Mouse (Mus musculus) embryonic facial prominence, embryonic 15.5 days (tissue): ENCODE measurements around the gene Csrnp3. TPM values are rescaled to one million over a fixed set of nuclear protein-coding genes. Genes with fewer than 3 reads are reported as not detected.
A peak's percentile ranks its signal among the peaks of the same experiment; 100 is the strongest.

Experiments
- ATAC-seq: fragments of 200-750 bp; cut with Nextera tagmentation; 2 replicates; pipeline ENCODE4 v1.8.0; 2017; ENCODE audit warnings: low read depth, moderate TSS enrichment; ENCODE audit not compliant: insufficient number of reproducible peaks, low FRiP score, low TSS enrichment
- H3K27ac ChIP-seq: fragments of 300-500 bp; sonication (generic); replicated peaks from 2 replicates; pipeline ENCODE4 v1.5.1; 2015; ENCODE audit warnings: mild to moderate bottlenecking, inconsistent platforms
- H3K27me3 ChIP-seq: fragments of 300-500 bp; sonication (generic); 2 replicates; pipeline ENCODE4 v1.6.1; 2015; ENCODE audit warnings: inconsistent platforms
- H3K36me3 ChIP-seq: fragments of 300-500 bp; sonication (generic); 2 replicates; pipeline ENCODE4 v1.6.1; 2015; ENCODE audit warnings: mild to moderate bottlenecking, inconsistent platforms
- H3K4me1 ChIP-seq: fragments of 300-500 bp; sonication (generic); 2 replicates; pipeline ENCODE4 v1.6.1; 2015; ENCODE audit warnings: inconsistent platforms
- H3K4me2 ChIP-seq: fragments of 300-500 bp; sonication (generic); replicated peaks from 2 replicates; pipeline ENCODE4 v1.6.1; 2015; ENCODE audit warnings: mild to moderate bottlenecking, inconsistent platforms
- H3K4me3 ChIP-seq: fragments of 300-500 bp; sonication (generic); replicated peaks from 2 replicates; pipeline ENCODE4 v1.5.1; 2015; ENCODE audit warnings: mild to moderate bottlenecking, inconsistent platforms
- H3K9ac ChIP-seq: fragments of 300-500 bp; sonication (generic); 2 replicates; pipeline ENCODE4 v1.6.1; 2015; ENCODE audit warnings: inconsistent platforms
- H3K9me3 ChIP-seq: fragments of 300-500 bp; sonication (generic); replicated peaks from 2 replicates; pipeline ENCODE4 v1.6.1; 2016; ENCODE audit warnings: inconsistent platforms
- WGBS: fragments of 180-500 bp; shearing (Covaris S2); methylation state at CpG from one replicate; pipeline ENCODE4 v1.1.7; 2015; 5-methylcytosine and 5-hydroxymethylcytosine counted together
- polyA plus RNA-seq: library from polyadenylated mRNA; unstranded; fragments of >200 nt; fragmentation: Nextera tagmentation; extraction: Ambion mirVana; gene quantifications from 2 replicates; pipeline ENCODE4 v1.2.1, GENCODE M21; 2015

The Csrnp3 gene
- polyA plus RNA-seq, 1 experiment from 2014 or later: 1.6 TPM

DNA sequence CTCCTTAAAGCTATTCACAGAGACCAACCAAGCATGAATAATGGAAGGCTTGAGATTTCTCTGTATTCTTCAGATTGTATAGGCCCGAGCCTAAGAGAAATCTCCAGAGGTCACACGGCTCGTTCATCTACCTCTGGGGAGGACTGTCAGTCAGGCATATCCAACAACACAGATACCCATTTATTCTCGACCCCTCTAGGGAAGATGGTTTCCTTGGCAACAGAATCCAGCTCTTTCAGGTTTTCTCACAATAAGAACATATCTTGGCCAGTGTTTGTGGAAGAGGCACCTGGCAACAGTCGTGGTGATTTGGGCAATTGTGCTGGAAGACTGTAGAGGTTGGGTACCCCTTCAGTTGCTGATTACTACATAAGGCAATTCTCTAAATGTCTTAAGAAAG lies 183.2 kb downstream of the Csrnp3 start:
- H3K27me3 ChIP-seq: no peaks in the 10 kb centered on the region
- no peaks in the 10 kb centered on the region for H3K36me3 ChIP-seq
- H3K4me1 ChIP-seq: no peaks in the 10 kb centered on the region
- peak; percentile 78; the same call in 1 of the 2 replicates for ATAC-seq
- 31% methylated on average over 5 of the region's 5 CpGs for WGBS
- H3K4me2 ChIP-seq: no peak overlapping the region
- no peaks in the 10 kb centered on the region for H3K9me3 ChIP-seq
- H3K9ac ChIP-seq: no peak overlapping the region
- H3K27ac ChIP-seq: no peak overlapping the region
- no peak overlapping the region for H3K4me3 ChIP-seq

- Histone ChIP-seq H3K4me1 (no peaks in the 10 kb centered on the region), H3K4me2 (no peak overlapping the region), H3K27me3 (no peaks in the 10 kb centered on the region), H3K9ac (no peak overlapping the region), H3K27ac (no peak overlapping the region), H3K4me3 (no peak overlapping the region), H3K9me3 (no peaks in the 10 kb centered on the region), H3K36me3 (no peaks in the 10 kb centered on the region)
- ATAC-seq: no peak
- WGBS: 75% methylated on average over 9 of the region's 9 CpGs
Observed at GRCm38 (mm10) chr2:66034907-66035679, 189.5 kb downstream of the Csrnp3 start.

DNA sequence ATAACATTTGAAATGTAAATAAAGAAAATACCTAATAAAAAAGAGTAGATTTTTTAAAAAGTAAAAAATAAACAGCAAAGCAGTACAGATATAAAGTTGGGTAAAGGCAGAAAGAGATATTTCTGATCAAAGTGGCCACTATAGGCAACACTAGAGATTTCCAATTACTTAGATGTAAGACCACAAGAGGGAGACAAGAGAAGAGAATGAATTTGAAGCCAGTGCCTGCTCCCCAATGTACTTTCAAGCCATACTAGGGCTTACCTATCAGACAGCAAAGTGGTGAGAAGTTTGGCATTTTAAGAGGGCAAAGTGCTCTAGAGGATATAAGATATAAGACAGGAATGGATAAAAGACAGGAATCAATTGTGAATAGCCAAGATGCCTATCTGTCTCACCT lies 195.0 kb downstream of the Csrnp3 start:
- Histone ChIP-seq H3K4me3 (no peak overlapping the region), H3K4me1 (no peaks in the 10 kb centered on the region), H3K27me3 (no peaks in the 10 kb centered on the region), H3K27ac (no peak overlapping the region), H3K9ac (no peak overlapping the region), H3K9me3 (no peaks in the 10 kb centered on the region), H3K36me3 (no peaks in the 10 kb centered on the region), H3K4me2 (no peak overlapping the region)
- no peak for ATAC-seq

DNA sequence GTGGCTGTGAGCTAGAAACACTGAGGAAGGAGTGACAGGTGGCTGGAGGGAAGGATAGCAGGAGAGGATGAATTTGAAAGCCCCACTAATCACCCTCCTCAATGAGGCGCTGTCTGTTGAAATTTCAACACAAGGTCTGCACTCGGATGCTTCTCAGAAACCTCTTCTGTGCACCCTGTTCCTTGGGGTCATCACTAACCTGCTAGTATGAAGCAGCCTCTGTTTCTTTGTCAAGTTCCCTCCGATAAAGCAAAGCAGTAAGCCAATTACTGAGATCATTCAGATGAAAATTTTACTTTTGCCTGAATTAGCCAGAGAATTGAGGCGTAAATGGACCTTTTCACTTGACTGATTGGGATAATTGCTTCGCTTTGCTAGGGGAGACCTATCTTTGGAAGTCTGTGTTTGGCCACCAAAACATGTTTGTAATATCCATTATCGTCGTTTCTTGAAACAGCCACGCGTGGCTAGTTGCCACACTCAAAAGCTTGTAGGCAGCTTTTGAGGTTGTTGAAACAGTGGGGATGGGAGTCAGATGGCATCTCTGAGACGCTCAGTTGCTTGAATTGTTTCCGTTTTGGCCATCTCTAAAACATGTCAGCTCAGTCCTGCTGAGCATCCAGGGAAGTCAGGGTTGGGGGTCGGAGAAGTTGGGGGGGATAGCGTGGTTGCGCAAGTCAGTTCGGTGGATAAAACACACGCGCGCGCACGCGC lies 195.8 kb downstream of the Csrnp3 start:
- Histone ChIP-seq H3K9ac (no peak overlapping the region), H3K4me2 (no peak overlapping the region), H3K4me3 (no peak overlapping the region), H3K27ac (no peak overlapping the region), H3K36me3 (no peaks in the 10 kb centered on the region), H3K4me1 (no peaks in the 10 kb centered on the region), H3K27me3 (no peaks in the 10 kb centered on the region), H3K9me3 (no peaks in the 10 kb centered on the region)
- ATAC-seq: 0 out of 2 replicates have a peak, but pooled peaks have one; percentile 15
- 86% methylated on average over 21 of the region's 21 CpGs for WGBS

DNA sequence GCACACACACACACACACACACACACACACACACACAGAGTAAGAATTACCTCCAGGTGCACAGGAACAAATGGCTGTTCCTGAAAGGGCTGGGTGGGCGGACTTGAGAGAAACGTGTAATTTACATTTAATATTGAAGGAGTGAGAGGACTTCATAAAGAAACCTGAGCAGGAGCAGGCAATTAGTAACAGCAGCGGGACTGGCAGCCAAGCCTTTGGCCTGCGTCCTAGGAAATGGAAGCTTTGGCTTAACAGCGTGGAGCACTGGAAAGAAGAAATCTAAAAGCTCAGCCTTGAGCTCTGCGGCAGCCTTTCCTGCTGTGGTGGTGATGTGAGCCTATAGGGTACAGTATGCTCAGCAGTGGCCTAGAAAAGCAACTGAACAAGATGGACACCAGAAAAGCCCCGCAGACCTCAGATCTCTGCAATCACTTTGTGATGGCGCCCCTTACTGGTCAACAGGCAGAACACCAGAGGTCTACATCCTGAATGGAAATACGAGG lies 196.4 kb downstream of the Csrnp3 start:
- Histone ChIP-seq H3K9ac (no peak overlapping the region), H3K27ac (no peak overlapping the region), H3K27me3 (no peaks in the 10 kb centered on the region), H3K4me2 (no peak overlapping the region), H3K4me3 (no peak overlapping the region), H3K4me1 (no peaks in the 10 kb centered on the region), H3K36me3 (no peaks in the 10 kb centered on the region), H3K9me3 (no peaks in the 10 kb centered on the region)
- ATAC-seq: peak; percentile 80; the same call in 1 of the 2 replicates
- WGBS: 59% methylated on average over 9 of the region's 9 CpGs

GRCm38 (mm10) chr2:66043441-66044404 lies 198.2 kb downstream of the Csrnp3 start:
- no peak for ATAC-seq
- H3K4me3 ChIP-seq: no peak overlapping the region
- no peak overlapping the region for H3K9ac ChIP-seq
- H3K4me1 ChIP-seq: no peaks in the 10 kb centered on the region
- no peaks in the 10 kb centered on the region for H3K9me3 ChIP-seq
- no peaks in the 10 kb centered on the region for H3K27me3 ChIP-seq
- 63% methylated on average over 17 of the region's 17 CpGs for WGBS
- H3K27ac ChIP-seq: no peak overlapping the region
- H3K36me3 ChIP-seq: no peaks in the 10 kb centered on the region
- H3K4me2 ChIP-seq: no peak overlapping the region

DNA sequence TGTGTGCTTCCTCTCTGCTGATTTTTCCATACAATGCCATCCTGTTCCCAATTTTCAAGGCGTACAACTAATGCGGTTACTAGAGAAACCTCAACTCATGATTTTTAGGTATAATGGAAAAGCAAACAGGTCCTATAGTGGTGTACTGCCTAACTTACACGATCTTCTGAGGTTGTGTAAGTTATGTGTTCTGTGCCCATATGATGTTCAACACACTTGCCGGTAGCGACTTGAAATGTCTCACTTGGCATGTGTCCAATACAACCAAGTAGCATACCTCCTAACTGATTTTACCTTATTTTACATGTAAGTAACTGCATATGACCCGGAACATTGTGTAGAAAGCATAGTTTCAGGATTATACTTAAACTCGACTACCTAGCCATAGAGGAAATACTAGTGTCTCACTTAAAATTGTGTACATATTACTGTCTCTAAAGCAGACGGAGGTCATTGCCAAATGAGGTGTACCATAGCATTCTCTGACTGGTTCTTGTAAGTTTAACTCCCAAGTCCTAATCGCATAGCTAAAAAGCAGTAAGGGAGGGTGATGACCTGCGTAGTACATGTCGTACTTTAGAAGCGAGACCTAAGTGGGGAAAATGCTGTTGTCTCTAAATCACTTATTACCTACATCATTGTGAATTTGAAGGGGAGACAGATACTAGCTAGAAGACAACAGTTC lies 199.0 kb downstream of the Csrnp3 start:
- Histone ChIP-seq H3K4me3 (no peak overlapping the region), H3K9ac (no peak overlapping the region), H3K36me3 (no peaks in the 10 kb centered on the region), H3K27ac (no peak overlapping the region), H3K27me3 (no peaks in the 10 kb centered on the region), H3K4me1 (no peaks in the 10 kb centered on the region), H3K4me2 (no peak overlapping the region), H3K9me3 (no peaks in the 10 kb centered on the region)
- no peak for ATAC-seq
- 84% methylated on average over 12 of the region's 12 CpGs for WGBS

- H3K27me3 ChIP-seq: no peaks in the 10 kb centered on the region
- H3K36me3 ChIP-seq: no peaks in the 10 kb centered on the region
- H3K9me3 ChIP-seq: no peaks in the 10 kb centered on the region
- H3K4me3 ChIP-seq: no peak overlapping the region
- 58% methylated on average over 10 of the region's 10 CpGs for WGBS
- H3K4me2 ChIP-seq: no peak overlapping the region
- ATAC-seq: peak; percentile 47; the same call in 1 of the 2 replicates
- no peak overlapping the region for H3K9ac ChIP-seq
- no peaks in the 10 kb centered on the region for H3K4me1 ChIP-seq
- no peak overlapping the region for H3K27ac ChIP-seq
Observed at GRCm38 (mm10) chr2:66063291-66063690, 217.7 kb downstream of the Csrnp3 start.

DNA sequence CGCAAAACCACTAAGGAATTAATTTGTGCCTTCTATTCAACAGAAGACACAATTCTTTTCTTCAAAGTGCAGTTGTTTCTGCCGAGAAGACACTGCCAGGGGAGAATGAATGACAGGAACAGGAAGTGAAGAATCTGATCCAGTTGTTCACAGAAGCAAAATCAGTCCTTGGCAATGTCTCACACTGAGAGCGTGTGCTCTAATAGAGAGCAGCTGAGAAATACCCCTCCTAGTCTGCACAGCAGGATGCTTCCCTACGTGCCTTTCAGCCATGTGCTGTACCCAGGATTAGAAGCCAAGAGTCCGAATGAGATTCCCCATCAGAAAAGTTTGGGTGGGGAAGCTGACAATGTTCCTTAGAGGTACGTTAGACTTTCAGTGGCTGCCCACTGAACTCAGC lies 223.9 kb downstream of the Csrnp3 start:
- Histone ChIP-seq H3K4me2 (no peak overlapping the region; the same call in 1 of the 2 replicates), H3K4me3 (no peak overlapping the region), H3K27ac (no peak overlapping the region), H3K4me1 (no peaks in the 10 kb centered on the region), H3K9ac (no peak overlapping the region), H3K36me3 (no peaks in the 10 kb centered on the region), H3K9me3 (no peaks in the 10 kb centered on the region), H3K27me3 (no peaks in the 10 kb centered on the region)
- ATAC-seq: no peak
- WGBS: 17% methylated on average over 6 of the region's 6 CpGs

DNA sequence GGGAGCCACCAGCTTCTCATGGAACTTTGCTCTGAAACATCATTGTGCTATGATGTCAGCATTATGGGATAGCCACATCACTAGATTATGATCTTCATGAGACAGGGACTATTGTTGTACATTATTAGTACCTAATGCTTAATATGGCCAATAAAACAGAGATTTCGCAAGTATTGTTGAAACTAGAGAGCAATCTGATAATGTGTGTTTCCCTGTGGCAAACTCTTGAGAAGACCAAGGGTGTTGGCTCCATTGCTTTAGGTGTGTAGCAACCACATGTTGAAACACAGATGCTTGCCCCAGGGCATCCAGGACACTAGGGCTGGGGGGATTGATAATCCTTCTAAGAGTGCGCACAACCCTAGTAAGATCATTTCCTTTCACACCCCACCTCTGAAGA lies 235.2 kb downstream of the Csrnp3 start:
- H3K27me3 ChIP-seq: no peaks in the 10 kb centered on the region; the same call in 1 of the 2 replicates
- H3K36me3 ChIP-seq: no peaks in the 10 kb centered on the region
- H3K27ac ChIP-seq: no peak overlapping the region
- no peaks in the 10 kb centered on the region for H3K9me3 ChIP-seq
- H3K4me1 ChIP-seq: 0 out of 2 replicates have a peak, but pooled peaks cover 2% of the 10 kb centered on the region
- H3K4me3 ChIP-seq: no peak overlapping the region
- WGBS: 89% methylated on average over 2 of the region's 2 CpGs
- no peak overlapping the region for H3K9ac ChIP-seq
- H3K4me2 ChIP-seq: no peak overlapping the region
- no peak for ATAC-seq
